Mouse (Mus musculus) E14TG2a.4 (cell line): ENCODE measurements around the gene Gabrg1.

Experiments
- CTCF ChIP-seq: conservative IDR thresholded peaks from 2 replicates; pipeline ENCODE4 v1.5.1; 2014; ENCODE audit warnings: low read length
- NANOG ChIP-seq: IDR thresholded peaks from 2 replicates; pipeline ENCODE4 v1.6.1; 2014; ENCODE audit warnings: borderline replicate concordance, low read length, mixed read lengths
- POU5F1 ChIP-seq: IDR thresholded peaks from 2 replicates; pipeline ENCODE4 v1.6.1; 2014; ENCODE audit warnings: low read length, borderline replicate concordance

DNA sequence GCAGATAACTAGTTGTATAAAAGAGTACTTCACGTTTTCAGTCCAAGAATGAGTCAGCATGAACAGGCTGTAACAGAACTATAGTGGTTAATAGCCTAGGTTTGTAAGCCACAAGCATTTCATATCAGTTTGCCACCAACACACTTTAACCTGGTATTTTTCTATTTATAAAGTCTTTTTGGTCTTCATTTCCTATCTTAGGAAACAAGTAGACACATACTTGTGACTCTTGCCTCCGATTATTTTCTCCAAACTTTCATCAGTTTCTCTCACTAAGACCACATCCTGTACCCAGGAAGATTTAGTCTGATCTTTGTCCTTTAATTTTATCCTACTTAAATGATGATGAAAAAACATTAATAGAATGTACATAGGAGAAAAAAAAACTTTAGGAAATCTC is 23.7 kb downstream of the Gabrg1 start:
- TF ChIP-seq CTCF (no peak), POU5F1 (no peak), NANOG (no peak)
